Mouse (Mus musculus) limb, embryonic 14.5 days (tissue): ENCODE data around the gene Polr2i. TPM values are rescaled to one million over a fixed set of nuclear protein-coding genes. Genes with fewer than 3 reads are reported as not detected.
"Not testable (repeated sequence)": the region's sequence is repeated elsewhere in the genome, so short reads cannot be mapped to it uniquely, and the experiment has no call there.

Experiments
- ATAC-seq: fragments of 200-750 bp; cut with Nextera tagmentation; 2 replicates; pipeline ENCODE4 v1.8.0; 2017; ENCODE audit warnings: low read depth, moderate number of reproducible peaks, moderate TSS enrichment; ENCODE audit not compliant: low FRiP score
- DNase-seq: peaks from one replicate; pipeline ENCODE4 v3.0.0-alpha.2; 2015; ENCODE audit warnings: low spot score
- H3K27ac ChIP-seq: fragments of 300-500 bp; sonication (generic); replicated peaks from 2 replicates; pipeline ENCODE4 v1.5.1; 2014; ENCODE audit warnings: low read depth, mild to moderate bottlenecking, low read length, moderate library complexity, mixed read lengths
- H3K27me3 ChIP-seq: fragments of 300-500 bp; sonication (generic); 2 replicates; pipeline ENCODE4 v1.6.1; 2014; ENCODE audit warnings: low read length, mixed read lengths; ENCODE audit not compliant: control insufficient read depth, insufficient read depth
- H3K36me3 ChIP-seq: fragments of 300-500 bp; sonication (generic); 2 replicates; pipeline ENCODE4 v1.6.1; 2014; ENCODE audit warnings: mild to moderate bottlenecking, low read length, moderate library complexity, mixed read lengths; ENCODE audit not compliant: control insufficient read depth, insufficient read depth
- H3K4me1 ChIP-seq: fragments of 300-500 bp; sonication (generic); 2 replicates; pipeline ENCODE4 v1.6.1; 2014; ENCODE audit warnings: antibody characterized with exemption, low read length, mixed read lengths; ENCODE audit not compliant: control insufficient read depth, insufficient read depth
- H3K4me2 ChIP-seq: fragments of 300-500 bp; sonication (generic); replicated peaks from 2 replicates; pipeline ENCODE4 v1.6.1; 2014; ENCODE audit warnings: low read depth, mild to moderate bottlenecking, low read length, moderate library complexity; ENCODE audit not compliant: severe bottlenecking
- H3K4me3 ChIP-seq: fragments of 300-500 bp; sonication (generic); replicated peaks from 2 replicates; pipeline ENCODE4 v1.5.1; 2014; ENCODE audit warnings: low read length
- H3K9ac ChIP-seq: fragments of 300-500 bp; sonication (generic); 2 replicates; pipeline ENCODE4 v1.6.1; 2014; ENCODE audit warnings: mild to moderate bottlenecking, low read depth, low read length, moderate library complexity; ENCODE audit not compliant: severe bottlenecking
- H3K9me3 ChIP-seq: fragments of 300-500 bp; sonication (generic); 2 replicates; pipeline ENCODE4 v1.6.1; 2016; ENCODE audit warnings: low read length; ENCODE audit not compliant: control insufficient read depth
- POLR2A ChIP-seq: fragments of 200-500 bp; IDR thresholded peaks from 2 replicates; pipeline ENCODE4 v1.8.0; 2012; ENCODE audit warnings: inconsistent platforms, mild to moderate bottlenecking, moderate library complexity, borderline replicate concordance; ENCODE audit not compliant: insufficient read depth, insufficient read length; ENCODE audit errors: extremely low read depth
- WGBS: fragments of 180-500 bp; shearing (Covaris S2); extraction: QIAGEN DNeasy Blood & Tissue Kit; methylation state at CpG from one replicate; pipeline ENCODE4 v1.1.7; 2014; 5-methylcytosine and 5-hydroxymethylcytosine counted together
- polyA plus RNA-seq, 2 experiments: library from polyadenylated mRNA; depleted of rRNA in 1 of 2; stranded (reverse) in 1 of 2; unstranded in 1 of 2; fragments of >200 nt; fragmentation: Nextera tagmentation in 1 of 2; extraction: Ambion mirVana in 1 of 2; gene quantifications; 2 replicates each; pipeline versions ENCODE4 v1.2.1 to v1.2.3; 2012 to 2014

The Polr2i gene
- polyA plus RNA-seq, 2 experiments: 186 to 227 TPM

DNA sequence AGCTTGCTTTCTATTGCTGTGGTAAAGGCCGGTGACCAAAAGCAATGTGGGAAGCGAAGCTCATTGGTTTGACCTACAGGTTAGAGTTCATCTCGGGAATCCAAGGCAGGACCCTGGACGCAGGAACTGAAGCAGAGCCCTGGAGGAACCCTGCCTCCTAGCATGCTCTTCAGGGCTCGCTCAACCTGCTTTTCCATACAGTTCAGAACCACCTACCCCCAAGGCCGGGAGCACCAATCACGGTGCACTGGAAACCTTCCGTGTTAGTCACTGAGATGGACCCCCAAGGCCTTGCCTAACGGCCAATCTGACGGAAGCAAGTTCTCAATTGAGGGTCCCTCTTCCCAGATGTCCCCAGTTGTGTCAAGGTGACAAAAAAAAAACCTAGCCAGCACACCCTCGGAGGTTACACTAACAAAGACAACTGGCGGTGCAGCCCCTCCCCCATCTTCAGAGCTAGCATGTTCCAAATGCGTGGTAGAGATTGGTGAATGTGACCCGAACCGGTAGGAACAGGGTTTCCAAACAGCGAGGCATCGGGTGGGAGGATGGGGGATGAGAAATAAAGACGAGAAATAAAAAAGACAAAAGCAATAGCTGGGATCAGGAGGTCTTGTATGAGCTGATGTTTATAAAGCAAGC, 32.1 kb upstream of the Polr2i start:
- no peak overlapping the region for H3K4me2 ChIP-seq
- no peaks in the 10 kb centered on the region for H3K27me3 ChIP-seq
- no peaks in the 10 kb centered on the region for H3K36me3 ChIP-seq
- H3K4me3 ChIP-seq: no peak overlapping the region
- TF ChIP-seq POLR2A: no peak
- H3K27ac ChIP-seq: no peak overlapping the region
- DNase-seq (no peak), ATAC-seq (no peak)
- 79% methylated on average over 18 of the region's 18 CpGs for WGBS
- no peak overlapping the region for H3K9ac ChIP-seq
- peaks cover 12% of the 10 kb centered on the region for H3K4me1 ChIP-seq
- no peaks in the 10 kb centered on the region for H3K9me3 ChIP-seq

DNA sequence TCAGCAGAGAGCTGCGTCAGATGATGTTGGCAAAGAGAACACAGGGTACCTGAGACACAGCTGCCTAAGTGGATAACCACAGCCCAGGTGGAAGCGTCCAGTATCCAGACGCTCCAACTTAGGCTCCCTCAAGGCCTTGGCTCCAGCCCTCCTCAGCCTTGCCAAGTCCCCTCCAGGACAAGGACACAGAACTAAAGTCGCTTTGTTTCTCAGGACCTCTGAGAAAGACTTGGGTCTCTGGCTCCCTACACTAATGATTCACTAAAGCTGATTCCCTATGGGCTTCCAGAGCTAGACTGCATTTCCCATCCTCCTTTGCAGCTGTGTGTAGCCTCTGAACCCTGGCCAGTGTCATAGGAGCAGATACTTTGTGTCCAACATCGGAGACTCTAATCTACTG, 31.5 kb upstream of the Polr2i start:
- Histone ChIP-seq H3K4me2 (no peak overlapping the region), H3K4me3 (no peak overlapping the region), H3K9me3 (no peaks in the 10 kb centered on the region), H3K27me3 (no peaks in the 10 kb centered on the region), H3K4me1 (peaks cover 11% of the 10 kb centered on the region), H3K36me3 (no peaks in the 10 kb centered on the region), H3K27ac (no peak overlapping the region), H3K9ac (no peak overlapping the region)
- DNase-seq (no peak), ATAC-seq (no peak)
- TF ChIP-seq POLR2A: no peak
- 81% methylated on average over 5 of the region's 5 CpGs for WGBS

DNA sequence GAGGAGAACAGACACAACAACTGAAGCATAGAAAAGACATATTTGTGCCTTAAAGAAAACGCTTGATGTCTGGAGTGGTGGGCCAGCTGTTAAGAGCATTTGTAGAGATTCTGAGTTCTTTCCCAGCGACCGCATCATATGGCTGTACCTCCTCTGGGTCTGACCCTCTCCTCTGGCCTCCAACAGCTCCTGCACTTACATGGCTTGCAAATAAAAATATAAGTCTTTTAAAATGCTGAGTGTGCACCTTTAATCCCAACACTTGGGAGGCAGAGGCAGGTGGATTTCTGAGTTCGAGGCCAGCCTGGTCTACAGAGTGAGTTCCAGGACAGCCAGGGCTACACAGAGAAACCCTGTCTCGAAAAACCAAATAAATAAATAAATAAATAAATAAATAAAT, 31.1 kb upstream of the Polr2i start:
- H3K36me3 ChIP-seq, H3K9me3 ChIP-seq, H3K27me3 ChIP-seq, H3K4me1 ChIP-seq, ATAC-seq, H3K4me3 ChIP-seq, H3K27ac ChIP-seq, H3K9ac ChIP-seq, H3K4me2 ChIP-seq, DNase-seq: not testable (repeated sequence)
- WGBS: 81% methylated on average over 5 of the region's 5 CpGs

DNA sequence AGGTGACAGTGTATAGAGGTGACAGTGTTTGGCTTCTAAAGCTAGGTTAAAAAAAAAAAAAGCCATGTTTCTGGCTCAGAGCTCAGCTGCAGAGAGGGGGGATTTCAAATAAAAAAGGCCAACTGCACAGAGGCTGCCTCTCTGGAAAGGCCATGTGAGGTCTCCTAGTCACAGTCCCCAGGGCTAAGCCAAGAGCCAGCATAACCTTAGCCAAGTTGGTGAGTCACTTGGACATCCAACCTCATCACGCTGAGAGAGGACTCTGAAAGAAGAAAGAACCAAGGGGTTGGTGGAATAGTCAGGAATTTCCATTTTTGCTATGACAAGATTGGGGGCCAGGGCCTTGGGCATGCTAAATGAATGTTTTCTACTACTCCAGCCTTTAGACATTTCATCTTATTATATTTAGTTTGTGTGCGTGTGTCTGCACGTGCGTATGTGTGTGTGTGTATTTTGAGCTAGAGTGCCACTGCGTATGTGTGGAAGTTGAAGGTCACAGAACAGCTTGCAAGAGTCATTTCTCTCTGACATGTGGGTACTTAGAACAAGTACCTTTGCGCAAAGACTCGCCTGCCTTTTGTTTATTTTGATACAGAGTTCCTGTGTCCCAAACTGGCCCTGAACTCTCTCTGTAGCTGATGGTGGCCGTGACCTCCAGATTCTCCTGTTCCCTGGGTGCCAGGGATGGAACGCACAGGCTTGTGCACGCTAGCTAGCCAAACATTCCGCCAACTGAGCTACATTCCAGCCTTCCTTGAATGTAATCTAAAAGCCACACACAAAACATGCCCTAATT, 28.7 kb upstream of the Polr2i start:
- ATAC-seq: no peak
- Histone ChIP-seq H3K4me1 (peaks cover 9% of the 10 kb centered on the region), H3K27me3 (no peaks in the 10 kb centered on the region), H3K27ac (no peak overlapping the region), H3K36me3 (no peaks in the 10 kb centered on the region), H3K4me2 (no peak overlapping the region), H3K9me3 (no peaks in the 10 kb centered on the region), H3K4me3 (no peak overlapping the region), H3K9ac (no peak overlapping the region)
- WGBS: 81% methylated on average over 11 of the region's 11 CpGs
- DNase-seq: no peak
- no peak for TF ChIP-seq POLR2A

DNA sequence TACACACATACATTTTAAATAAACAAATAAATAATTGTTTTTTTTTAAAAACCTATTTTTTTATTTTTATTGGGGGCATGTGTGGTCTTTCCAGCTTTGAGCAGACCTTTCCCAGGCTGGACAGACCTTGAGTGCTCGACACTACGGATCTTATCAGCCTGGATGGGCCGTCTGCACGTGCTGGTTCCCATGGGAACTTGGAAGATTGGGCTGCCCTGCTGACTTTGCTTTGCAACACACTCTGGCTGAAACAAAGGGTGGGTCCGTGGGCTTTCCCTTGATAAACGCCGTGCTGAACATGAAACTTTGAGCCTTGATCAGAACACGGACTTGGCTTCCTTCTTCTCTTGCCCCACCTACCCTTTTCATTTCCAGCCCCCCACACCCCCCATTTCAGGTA, 27.4 kb upstream of the Polr2i start:
- Histone ChIP-seq H3K4me1 (peaks cover 9% of the 10 kb centered on the region), H3K9me3 (no peaks in the 10 kb centered on the region), H3K27me3 (no peaks in the 10 kb centered on the region), H3K36me3 (no peaks in the 10 kb centered on the region), H3K4me2 (no peak overlapping the region), H3K9ac (no peak overlapping the region), H3K27ac (no peak overlapping the region), H3K4me3 (no peak overlapping the region)
- DNase-seq (no peak), ATAC-seq (no peak)
- TF ChIP-seq POLR2A: no peak
- WGBS: 52% methylated on average over 8 of the region's 8 CpGs
